Mouse (Mus musculus) CH12.LX (cell line): ENCODE results near the gene 1700024G13Rik.

ENCODE experiments used
- CHD2 ChIP-seq: IDR thresholded peaks from 2 replicates; pipeline ENCODE4 v1.6.1; 2011; ENCODE audit warnings: low read length, improper control_type of control experiment
- CTCF ChIP-seq, 2 experiments: IDR thresholded peaks in 1 of 2; conservative IDR thresholded peaks in 1 of 2; 2 replicates each; pipeline ENCODE4 v1.5.1; 2011 to 2012; ENCODE audit warnings: low read depth in 2 of 2, low read length in 2 of 2, improper control_type of control experiment in 1 of 2, inconsistent platforms in 1 of 2, mild to moderate bottlenecking in 1 of 2, moderate library complexity in 1 of 2
- ELF1 ChIP-seq: IDR thresholded peaks from 2 replicates; pipeline ENCODE4 v1.6.1; 2014; ENCODE audit warnings: low read depth, mild to moderate bottlenecking, inconsistent platforms, low read length, improper control_type of control experiment
- GABPA ChIP-seq: IDR thresholded peaks from 2 replicates; pipeline ENCODE4 v1.6.1; 2012; ENCODE audit warnings: low read depth, low read length, improper control_type of control experiment, inconsistent platforms; ENCODE audit not compliant: insufficient replicate concordance
- JUN ChIP-seq: IDR thresholded peaks from 2 replicates; pipeline ENCODE4 v1.6.1; 2011; ENCODE audit warnings: low read depth, mild to moderate bottlenecking, low read length, improper control_type of control experiment, moderate library complexity; ENCODE audit not compliant: insufficient read depth
- MAX ChIP-seq: IDR thresholded peaks from 2 replicates; pipeline ENCODE4 v1.6.1; 2011; ENCODE audit warnings: low read length, improper control_type of control experiment
- MYC ChIP-seq: IDR thresholded peaks from 2 replicates; pipeline ENCODE4 v1.6.1; 2011; ENCODE audit warnings: low read depth, mild to moderate bottlenecking, improper control_type of control experiment, low read length
- POLR2A ChIP-seq: IDR thresholded peaks from 2 replicates; pipeline ENCODE4 v1.6.1; 2011; ENCODE audit warnings: low read depth, mild to moderate bottlenecking, improper control_type of control experiment, low read length
- POLR2AphosphoS2 ChIP-seq: IDR thresholded peaks from 2 replicates; pipeline ENCODE4 v1.6.1; 2011; ENCODE audit warnings: low read depth, low read length, improper control_type of control experiment
- TBP ChIP-seq: conservative IDR thresholded peaks from 2 replicates; pipeline ENCODE4 v1.6.1; 2011; ENCODE audit warnings: low read depth, low read length, improper control_type of control experiment
- USF1 ChIP-seq: IDR thresholded peaks from 2 replicates; pipeline ENCODE4 v1.6.1; 2014; ENCODE audit warnings: low read depth, mild to moderate bottlenecking, inconsistent platforms, low read length, improper control_type of control experiment
- USF2 ChIP-seq: conservative IDR thresholded peaks from 2 replicates; pipeline ENCODE4 v1.6.1; 2011; ENCODE audit warnings: low read depth, low read length, improper control_type of control experiment
- ZKSCAN1 ChIP-seq: IDR thresholded peaks from 2 replicates; pipeline ENCODE4 v1.6.1; 2012; ENCODE audit warnings: low read depth, inconsistent platforms, low read length, improper control_type of control experiment, borderline replicate concordance
- ZNF384 ChIP-seq: IDR thresholded peaks from 2 replicates; pipeline ENCODE4 v1.6.1; 2012; ENCODE audit warnings: low read depth, low read length, improper control_type of control experiment, inconsistent platforms

DNA sequence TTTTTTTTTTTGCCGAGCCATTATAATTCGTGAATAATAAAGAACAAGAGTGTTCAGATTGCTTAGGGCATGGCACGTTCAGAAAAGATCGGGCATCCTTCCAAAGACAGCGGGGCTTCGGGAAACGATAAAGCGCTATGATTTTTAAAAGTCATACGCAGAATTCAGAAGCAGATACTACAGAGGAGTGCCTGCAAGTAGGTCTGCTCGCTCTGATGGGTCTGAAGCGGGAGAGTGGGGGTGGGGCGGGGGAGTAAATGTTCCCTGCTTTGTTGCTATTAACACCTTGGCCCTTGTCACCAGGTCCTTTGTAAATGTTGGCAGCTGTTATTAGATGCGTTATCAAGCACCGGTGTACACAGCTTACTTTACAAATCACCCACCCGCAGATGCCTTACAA, 6.6 kb downstream of the 1700024G13Rik start:
- TF ChIP-seq POLR2AphosphoS2 (no peak), USF1 (no peak), CHD2 (no peak), CTCF (conservative IDR thresholded peaks at IDR 0.05 in 1 of 2, IDR thresholded peaks at IDR 0.05 in 1 of 2; ENCODE audit: low read depth in 2 of 2, low read length in 2 of 2) (no peak), TBP (no peak), MYC (no peak), GABPA (no peak), USF2 (no peak), ELF1 (no peak), POLR2A (no peak), ZKSCAN1 (no peak), MAX (no peak), ZNF384 (no peak), JUN (no peak)
